Mouse (Mus musculus) heart, embryonic 12.5 days (tissue): ENCODE data around the gene Cx3cl1. TPM values are rescaled to one million over a fixed set of nuclear protein-coding genes. Genes with fewer than 3 reads are reported as not detected.
A peak's percentile ranks its signal among the peaks of the same experiment; 100 is the strongest.

ENCODE experiments used
- ATAC-seq: fragments of 200-750 bp; cut with Nextera tagmentation; 2 replicates; pipeline ENCODE4 v1.8.0; 2017; ENCODE audit warnings: moderate TSS enrichment, moderate library complexity; ENCODE audit not compliant: insufficient number of reproducible peaks, low FRiP score
- H3K27ac ChIP-seq: fragments of 300-500 bp; sonication (generic); 2 replicates; pipeline ENCODE4 v1.5.1; 2016; ENCODE audit warnings: mild to moderate bottlenecking, moderate library complexity; ENCODE audit not compliant: poor library complexity, severe bottlenecking
- H3K27me3 ChIP-seq: fragments of 300-500 bp; sonication (generic); replicated peaks from 2 replicates; pipeline ENCODE4 v1.6.1; 2016; ENCODE audit warnings: mild to moderate bottlenecking, moderate library complexity
- H3K36me3 ChIP-seq: fragments of 300-500 bp; sonication (generic); 2 replicates; pipeline ENCODE4 v1.6.1; 2016; ENCODE audit warnings: mild to moderate bottlenecking, moderate library complexity
- H3K4me1 ChIP-seq: fragments of 300-500 bp; sonication (generic); replicated peaks from 2 replicates; pipeline ENCODE4 v1.6.1; 2016; ENCODE audit warnings: mild to moderate bottlenecking
- H3K4me2 ChIP-seq: fragments of 300-500 bp; sonication (generic); 2 replicates; pipeline ENCODE4 v1.6.1; 2016; ENCODE audit warnings: mild to moderate bottlenecking, moderate library complexity
- H3K4me3 ChIP-seq: fragments of 300-500 bp; sonication (generic); 2 replicates; pipeline ENCODE4 v1.5.1; 2016; ENCODE audit warnings: mild to moderate bottlenecking
- H3K9ac ChIP-seq: fragments of 300-500 bp; sonication (generic); 2 replicates; pipeline ENCODE4 v1.6.1; 2016; ENCODE audit warnings: mild to moderate bottlenecking, moderate library complexity
- H3K9me3 ChIP-seq: fragments of 300-500 bp; sonication (generic); replicated peaks from 2 replicates; pipeline ENCODE4 v1.6.1; 2016; ENCODE audit warnings: mild to moderate bottlenecking, moderate library complexity
- WGBS: fragments of 180-500 bp; shearing (Covaris S2); methylation state at CpG from one replicate; pipeline ENCODE4 v1.1.7; 2016; 5-methylcytosine and 5-hydroxymethylcytosine counted together
- polyA plus RNA-seq: library from polyadenylated mRNA; unstranded; fragments of >200 nt; fragmentation: Nextera tagmentation; extraction: Ambion mirVana; gene quantifications from 2 replicates; pipeline ENCODE4 v1.2.1, GENCODE M21; 2016

The Cx3cl1 gene
- polyA plus RNA-seq, 1 experiment from 2014 or later, result 13.1 TPM

DNA sequence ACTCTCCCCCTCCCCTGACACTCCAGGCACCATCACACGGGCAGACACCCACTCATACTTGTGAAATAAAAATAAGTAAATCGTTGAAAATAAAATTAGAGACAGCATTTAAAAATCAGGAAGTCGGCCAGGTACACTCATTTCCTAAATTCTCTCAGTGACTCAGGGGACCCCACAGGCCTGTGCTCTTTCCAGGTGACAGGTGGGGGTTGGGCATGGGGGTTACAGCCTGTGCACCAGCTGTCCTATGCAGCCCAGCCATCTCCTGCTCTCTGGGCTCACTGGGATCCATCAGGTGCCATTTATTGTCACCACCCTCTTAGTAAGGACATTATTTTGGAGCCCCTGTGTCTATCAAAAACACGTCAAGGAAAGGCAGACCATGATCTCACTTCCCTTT is 12.1 kb downstream of the Cx3cl1 start:
- Histone ChIP-seq H3K36me3 (no peaks in the 10 kb centered on the region), H3K27ac (no peak overlapping the region), H3K27me3 (no peaks in the 10 kb centered on the region), H3K4me2 (no peak overlapping the region), H3K4me1 (peaks cover 50% of the 10 kb centered on the region), H3K9me3 (no peaks in the 10 kb centered on the region), H3K4me3 (no peak overlapping the region), H3K9ac (no peak overlapping the region)
- no peak for ATAC-seq
- 55% methylated on average over 4 of the region's 4 CpGs for WGBS

- Histone ChIP-seq H3K9me3 (no peaks in the 10 kb centered on the region), H3K27me3 (no peaks in the 10 kb centered on the region), H3K4me3 (no peak overlapping the region), H3K4me1 (peaks cover 42% of the 10 kb centered on the region), H3K4me2 (no peak overlapping the region), H3K27ac (no peak overlapping the region), H3K9ac (no peak overlapping the region), H3K36me3 (no peaks in the 10 kb centered on the region)
- ATAC-seq, result no peak
- WGBS, result 53% methylated on average over 12 of the region's 12 CpGs
Measured at GRCm38 (mm10) chr8:94785247-94785985, 13.6 kb downstream of the Cx3cl1 start.

- no peak for ATAC-seq
- no peak overlapping the region for H3K4me2 ChIP-seq
- WGBS, result 73% methylated on average over 6 of the region's 6 CpGs
Measured at GRCm38 (mm10) chr8:94785995-94786595, 14.3 kb downstream of the Cx3cl1 start.

GRCm38 (mm10) chr8:94787524-94788501 is 16.0 kb downstream of the Cx3cl1 start:
- peak; percentile 83 for ATAC-seq
- H3K9ac ChIP-seq, result no peak overlapping the region
- 66% methylated on average over 15 of the region's 15 CpGs for WGBS
- H3K4me2 ChIP-seq, result no peak overlapping the region
- no peak overlapping the region for H3K27ac ChIP-seq
- H3K27me3 ChIP-seq, result 0 out of 2 replicates have a peak, but pooled peaks cover under 1% of the 10 kb centered on the region
- peaks cover 21% of the 10 kb centered on the region for H3K4me1 ChIP-seq
- H3K9me3 ChIP-seq, result no peaks in the 10 kb centered on the region
- H3K36me3 ChIP-seq, result no peaks in the 10 kb centered on the region
- H3K4me3 ChIP-seq, result no peak overlapping the region

More at GRCm38 (mm10) chr8:94785995-94786595, 14.3 kb downstream of the Cx3cl1 start:
- H3K27me3 ChIP-seq, result no peaks in the 10 kb centered on the region
- no peaks in the 10 kb centered on the region for H3K36me3 ChIP-seq
- no peak overlapping the region for H3K27ac ChIP-seq
- no peak overlapping the region for H3K4me3 ChIP-seq
- H3K9me3 ChIP-seq, result no peaks in the 10 kb centered on the region
- peaks cover 35% of the 10 kb centered on the region for H3K4me1 ChIP-seq
- no peak overlapping the region for H3K9ac ChIP-seq

DNA sequence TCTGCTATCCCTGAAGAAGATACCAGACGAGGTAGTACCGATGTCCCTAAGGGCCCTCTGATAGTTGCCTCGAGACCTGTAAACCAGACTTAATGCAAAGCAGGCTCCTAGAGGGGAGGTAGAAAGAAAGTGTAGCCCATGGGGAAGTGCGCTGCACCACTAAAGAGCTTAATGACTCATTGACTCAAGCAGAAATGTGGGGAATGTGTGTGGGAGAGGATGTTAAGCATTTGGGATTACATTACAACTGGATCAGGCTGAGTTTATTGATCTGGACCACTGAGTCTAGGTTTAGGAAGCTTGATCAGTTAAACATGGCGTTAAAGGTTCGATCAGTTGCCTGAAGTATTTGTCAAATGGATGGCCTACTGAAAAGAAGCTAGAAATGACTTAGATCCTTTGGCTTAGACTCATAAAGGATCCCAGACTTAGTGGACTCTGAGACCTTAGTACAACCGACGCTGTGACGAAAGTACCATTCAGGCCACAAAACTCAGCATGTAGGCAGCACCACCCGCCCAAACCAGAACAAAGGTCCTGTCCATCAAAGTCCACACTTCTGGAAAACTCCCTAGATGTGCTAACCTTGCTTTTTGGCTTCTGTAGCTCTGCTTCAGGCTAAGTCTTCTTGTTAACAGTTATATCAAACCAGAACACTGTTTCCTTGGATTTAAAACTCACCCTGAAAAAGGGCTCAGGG is 17.6 kb downstream of the Cx3cl1 start:
- WGBS, result 77% methylated on average over 10 of the region's 10 CpGs

DNA sequence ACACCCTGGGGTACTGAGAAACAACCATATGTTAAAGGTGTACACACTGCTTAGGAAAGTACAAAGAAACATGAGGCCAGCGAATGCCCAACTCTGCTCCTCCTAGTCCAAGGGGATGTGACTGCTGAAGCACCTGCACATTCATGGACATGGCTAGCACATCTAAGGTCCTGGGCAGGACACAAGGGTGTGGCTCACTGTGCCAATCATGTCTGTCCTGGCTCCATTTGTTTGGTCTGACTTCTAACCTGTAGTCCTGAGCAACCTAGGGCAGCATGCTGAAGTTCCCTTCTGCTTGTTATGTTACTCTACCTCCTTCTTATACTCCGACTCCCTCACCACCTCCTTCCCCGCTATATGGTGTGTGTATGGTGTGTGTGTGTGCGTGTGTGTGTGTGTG is 22.6 kb downstream of the Cx3cl1 start:
- WGBS, result 87% methylated on average over 4 of the region's 4 CpGs
- Histone ChIP-seq H3K4me1 (no peaks in the 10 kb centered on the region), H3K36me3 (no peaks in the 10 kb centered on the region), H3K27me3 (0 out of 2 replicates have a peak, but pooled peaks cover 4% of the 10 kb centered on the region), H3K9me3 (no peaks in the 10 kb centered on the region), H3K9ac (no peak overlapping the region), H3K27ac (no peak overlapping the region), H3K4me3 (no peak overlapping the region), H3K4me2 (no peak overlapping the region)
- ATAC-seq, result no peak

More for the DNA sequence above, 17.6 kb downstream of the Cx3cl1 start:
- Histone ChIP-seq H3K27ac (no peak overlapping the region), H3K36me3 (no peaks in the 10 kb centered on the region), H3K27me3 (0 out of 2 replicates have a peak, but pooled peaks cover 4% of the 10 kb centered on the region), H3K9ac (no peak overlapping the region), H3K4me2 (no peak overlapping the region), H3K4me1 (peaks cover 14% of the 10 kb centered on the region), H3K4me3 (no peak overlapping the region), H3K9me3 (no peaks in the 10 kb centered on the region)
- no peak for ATAC-seq

- H3K4me2 ChIP-seq, result no peak overlapping the region
- no peak overlapping the region for H3K4me3 ChIP-seq
- no peak overlapping the region for H3K9ac ChIP-seq
- no peaks in the 10 kb centered on the region for H3K9me3 ChIP-seq
- 0 out of 2 replicates have a peak, but pooled peaks cover 4% of the 10 kb centered on the region for H3K27me3 ChIP-seq
- H3K36me3 ChIP-seq, result no peaks in the 10 kb centered on the region
- no peaks in the 10 kb centered on the region for H3K4me1 ChIP-seq
- H3K27ac ChIP-seq, result no peak overlapping the region
- ATAC-seq, result no peak
- 90% methylated on average over 2 of the region's 2 CpGs for WGBS
Measured at GRCm38 (mm10) chr8:94794782-94795181, 23.0 kb downstream of the Cx3cl1 start.

DNA sequence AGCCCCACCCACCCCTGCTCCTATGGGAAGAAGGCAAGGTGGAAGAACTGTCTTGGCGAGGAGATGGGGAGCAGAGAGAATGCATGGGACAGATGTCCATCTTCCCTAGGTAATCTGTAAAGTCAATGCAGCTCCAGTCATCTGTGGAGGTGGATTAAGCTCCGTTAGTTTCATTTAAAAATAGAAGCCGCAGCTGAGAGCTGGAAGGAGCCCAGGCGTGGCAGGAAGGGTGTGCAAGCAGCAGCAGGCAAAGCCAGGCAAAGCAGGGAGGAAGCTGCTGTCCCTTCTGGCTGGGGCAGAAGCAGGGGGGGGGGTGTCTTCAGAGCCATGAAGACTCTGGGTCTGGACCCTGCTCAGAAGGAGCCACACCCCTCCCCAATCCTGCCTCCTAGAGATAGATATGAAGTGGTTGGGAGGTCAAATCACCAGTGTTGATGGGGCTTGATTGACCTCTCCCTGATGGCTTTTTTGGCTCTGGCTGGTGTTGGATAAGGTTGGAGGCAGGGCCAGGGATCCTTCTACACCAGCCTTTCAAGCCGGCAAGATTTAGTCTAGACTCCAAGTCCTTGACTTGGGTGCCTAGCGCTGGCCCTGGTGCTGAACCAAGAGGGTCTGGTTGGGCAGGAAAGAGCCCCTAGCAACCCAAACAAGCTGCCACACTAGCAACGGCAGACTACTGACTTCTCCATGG is 28.6 kb downstream of the Cx3cl1 start:
- Histone ChIP-seq H3K36me3 (no peaks in the 10 kb centered on the region), H3K27me3 (0 out of 2 replicates have a peak, but pooled peaks cover 8% of the 10 kb centered on the region), H3K27ac (no peak overlapping the region), H3K9ac (no peak overlapping the region), H3K4me2 (no peak overlapping the region), H3K4me3 (no peak overlapping the region), H3K9me3 (no peaks in the 10 kb centered on the region), H3K4me1 (peaks cover 36% of the 10 kb centered on the region)
- no peak for ATAC-seq
- WGBS, result 52% methylated on average over 7 of the region's 7 CpGs

DNA sequence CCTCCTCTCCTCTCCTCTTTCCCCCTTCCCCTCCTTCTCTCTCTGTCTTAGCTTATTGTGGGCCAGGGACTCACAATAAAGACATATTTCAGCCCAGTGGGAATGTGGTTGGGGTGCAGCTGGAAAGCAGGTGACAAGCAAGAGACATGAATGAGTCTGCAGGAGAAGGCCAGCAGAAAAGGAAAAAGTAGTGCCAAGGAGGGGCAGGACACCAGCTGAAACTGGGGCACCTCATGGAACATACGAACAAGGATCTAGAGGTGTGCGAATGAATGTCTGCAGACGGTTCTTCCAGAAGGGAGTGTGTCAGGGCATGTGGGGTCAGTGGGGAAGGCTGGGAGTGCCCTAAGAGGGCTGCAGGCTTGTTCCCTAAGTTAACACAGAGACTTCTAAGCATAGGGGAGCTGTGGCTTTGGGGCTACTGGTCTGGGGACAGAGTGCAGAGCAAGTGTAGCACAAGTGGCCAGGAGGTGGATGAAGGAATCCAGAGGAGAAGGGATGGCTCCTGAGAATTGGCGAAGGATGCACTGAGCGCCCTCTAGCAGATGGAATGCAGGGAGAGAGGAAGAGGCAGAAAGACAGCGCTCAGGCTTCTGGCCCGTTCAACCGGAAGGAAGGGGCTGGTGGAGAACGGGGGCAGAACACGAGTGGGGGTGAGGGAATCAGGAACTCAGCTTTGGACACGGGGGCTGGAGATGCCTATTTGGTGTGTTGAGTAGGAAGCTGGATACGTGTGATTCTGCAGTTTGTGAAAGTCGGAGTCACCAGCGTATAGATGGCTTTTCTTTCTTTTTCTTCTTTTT is 29.7 kb downstream of the Cx3cl1 start:
- peak overlapping the region; percentile 26; the same call in 1 of the 2 replicates for H3K4me2 ChIP-seq
- H3K36me3 ChIP-seq, result no peaks in the 10 kb centered on the region
- peaks cover 36% of the 10 kb centered on the region for H3K4me1 ChIP-seq
- H3K27ac ChIP-seq, result no peak overlapping the region
- H3K4me3 ChIP-seq, result no peak overlapping the region
- ATAC-seq, result no peak; the same call in 1 of the 2 replicates
- no peaks in the 10 kb centered on the region for H3K9me3 ChIP-seq
- 48% methylated on average over 14 of the region's 14 CpGs for WGBS
- peaks cover 15% of the 10 kb centered on the region for H3K27me3 ChIP-seq
- H3K9ac ChIP-seq, result no peak overlapping the region
